Mouse (Mus musculus) Patski (cell line): ENCODE measurements at regions not wholly inside any gene's neighbourhood (a gene's known extent, or its start where the extent isn't known, plus 50 kb on each side); places are given as distances from the start of the nearest gene placed in this dataset.

Source experiments
- ATAC-seq: fragments of 100-300 bp; one replicate; pipeline ENCODE4 v1.8.0; 2021
- CTCF ChIA-PET: fragments of 350-600 bp; sonication (Branson Sonifier 250); formaldehyde crosslinking; loops from one replicate; lab custom pipeline; 2022; ENCODE audit warnings: inconsistent platforms; lab: Charles Lee
- POLR2A ChIA-PET: fragments of 350-600 bp; sonication (Branson Sonifier 250); formaldehyde crosslinking; loops from one replicate; lab custom pipeline; 2022; ENCODE audit warnings: antibody characterized with exemption, inconsistent platforms; lab: Charles Lee
- DNase-seq: peaks from one replicate; pipeline ENCODE4 v3.0.0-alpha.2; 2011; ENCODE audit warnings: low read depth, low spot score
- H3K27me3 ChIP-seq: fragments of 371-371 bp; one replicate; pipeline ENCODE4 v1.5.1; 2021
- CTCF ChIP-seq: fragments of 100-300 bp; IDR thresholded peaks from one replicate; pipeline ENCODE4 v1.5.1; 2021
- in situ Hi-C: fragments of 300-500 bp; cut with MboI; formaldehyde crosslinking; loops from 3 replicates; pipeline ENCODE4 v1.11.1; 2018; ENCODE audit warnings: low pct_unique_long_range_greater_than_20kb, mixed read lengths

DNA sequence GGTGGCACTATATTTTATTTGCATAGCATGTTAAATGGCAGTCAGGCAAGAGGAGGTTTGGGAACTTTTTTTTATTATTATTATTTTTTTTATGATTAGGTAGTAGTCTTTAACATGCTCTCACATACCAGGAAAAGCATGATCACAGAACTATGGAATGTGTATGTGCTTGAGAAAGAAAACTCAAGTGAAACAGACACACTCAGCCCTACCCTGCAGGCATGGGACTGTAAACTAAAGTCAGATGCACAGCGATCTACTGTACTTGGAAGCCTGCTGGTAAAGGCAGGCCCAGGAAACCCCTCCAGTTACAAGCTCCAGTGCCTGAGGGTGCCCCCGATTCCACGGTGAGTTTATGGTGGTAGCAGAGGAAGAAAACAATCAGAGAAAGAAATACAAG lies 243.6 kb downstream of the Sp3 start:
- DNase-seq: no peak
- in situ Hi-C loops: no loop called here
- H3K27me3 ChIP-seq: no peaks in the 10 kb centered on the region
- ATAC-seq: no peak
- TF ChIP-seq CTCF: no peak
- POLR2A ChIA-PET: no interaction called here
- CTCF ChIA-PET: no interaction called here

DNA sequence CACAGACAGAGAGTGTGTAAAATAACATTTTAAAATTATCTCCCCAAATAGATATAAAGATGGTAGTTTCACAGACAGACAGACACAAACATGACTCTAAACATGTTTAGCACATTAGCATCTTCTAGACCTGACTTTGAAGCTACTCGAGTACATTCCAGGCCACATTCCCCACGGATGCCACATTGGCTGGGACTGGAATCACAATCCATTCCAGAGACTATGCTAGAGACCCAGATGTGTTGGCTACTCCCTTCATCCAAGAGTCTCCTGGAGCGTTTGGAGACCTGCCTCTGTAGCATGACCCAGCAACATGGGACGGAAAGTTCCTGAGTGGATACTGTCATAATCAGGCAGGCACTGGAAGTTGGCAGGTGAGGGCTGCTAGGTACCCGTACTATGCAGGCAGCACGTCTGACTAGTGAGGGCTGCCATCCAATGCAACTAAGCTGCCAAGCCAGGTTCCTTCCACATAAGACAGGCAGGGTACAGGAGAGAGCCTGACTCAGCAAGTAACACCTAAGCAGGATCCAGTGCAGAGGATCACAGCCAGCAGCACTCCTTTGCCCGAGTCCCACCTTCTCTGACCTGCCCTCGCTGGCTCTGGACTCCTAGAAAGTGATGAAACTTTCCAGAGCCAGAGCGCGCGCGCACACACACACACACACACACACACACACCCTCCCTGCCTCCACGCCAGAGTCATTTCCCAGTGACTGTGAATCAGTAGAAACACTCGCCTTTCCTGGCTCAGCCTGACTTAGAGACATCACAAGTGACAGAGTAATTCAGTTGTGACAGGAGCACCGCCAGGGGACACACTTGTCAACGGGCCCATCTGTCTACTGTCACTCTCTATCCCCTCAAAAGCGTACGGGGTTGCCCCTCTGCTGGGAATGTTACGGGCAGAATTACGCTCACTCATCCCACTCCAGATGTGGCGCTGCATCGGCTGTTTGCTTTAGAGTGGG lies 239.6 kb downstream of the Sp3 start:
- no peaks in the 10 kb centered on the region for H3K27me3 ChIP-seq
- ChIA-PET CTCF (interaction anchor here (0.9 kb wide), 1 partner anchor 9 kb away, joined by 3 read pairs; no protein-coding TSS in a partner anchor), POLR2A (no interaction called here)
- ATAC-seq (no peak), DNase-seq (no peak)
- in situ Hi-C loops: no loop called here
- TF ChIP-seq CTCF: no peak

DNA sequence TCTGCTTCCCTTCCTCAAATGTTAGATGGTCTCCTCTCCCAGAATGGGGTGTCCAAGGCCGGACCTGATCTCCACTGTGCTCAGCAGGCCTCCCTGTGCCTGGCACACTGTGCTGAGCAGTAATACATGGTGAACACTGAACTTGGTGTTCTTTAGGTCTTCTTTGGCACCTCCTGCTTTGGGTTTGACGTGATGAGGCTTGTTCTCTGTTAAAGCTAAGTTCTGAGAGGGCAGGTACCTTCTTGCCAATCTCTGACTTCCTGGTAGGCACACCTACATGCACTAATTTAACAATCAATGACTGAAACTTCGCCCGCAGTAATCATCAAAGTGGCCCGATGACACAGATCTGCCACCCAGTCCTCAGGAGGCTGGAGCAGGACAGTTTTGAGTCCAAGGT lies 238.5 kb downstream of the Sp3 start:
- ATAC-seq: no peak
- H3K27me3 ChIP-seq: no peaks in the 10 kb centered on the region
- in situ Hi-C loops: no loop called here
- TF ChIP-seq CTCF: no peak
- POLR2A ChIA-PET: interaction anchor here (0.5 kb wide), 1 partner anchor 154 kb away, joined by 5 read pairs; no protein-coding TSS in a partner anchor
- no peak for DNase-seq
- CTCF ChIA-PET: no interaction called here

DNA sequence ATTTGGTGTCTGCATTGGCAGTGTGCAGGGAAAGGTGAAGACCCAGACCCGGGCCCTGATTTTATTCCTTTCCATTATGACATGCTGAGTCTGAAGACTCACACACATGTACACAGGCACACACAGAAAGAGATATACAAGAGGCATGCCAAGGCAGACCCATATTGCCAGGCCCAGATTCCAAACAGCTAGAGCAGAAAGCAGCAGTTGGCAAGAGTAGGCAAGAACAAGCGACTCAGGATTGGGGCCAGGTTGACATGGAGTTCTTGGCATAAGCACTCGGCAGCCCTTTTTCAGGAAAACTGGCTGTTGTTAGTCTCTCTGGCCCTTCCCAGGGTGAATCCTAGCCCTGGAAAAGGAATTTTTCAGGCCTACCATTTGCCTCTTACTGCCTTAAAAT lies 236.6 kb downstream of the Sp3 start:
- ATAC-seq (no peak), DNase-seq (no peak)
- ChIA-PET CTCF (no interaction called here), POLR2A (no interaction called here)
- TF ChIP-seq CTCF: no peak
- in situ Hi-C loops: no loop called here
- no peaks in the 10 kb centered on the region for H3K27me3 ChIP-seq

DNA sequence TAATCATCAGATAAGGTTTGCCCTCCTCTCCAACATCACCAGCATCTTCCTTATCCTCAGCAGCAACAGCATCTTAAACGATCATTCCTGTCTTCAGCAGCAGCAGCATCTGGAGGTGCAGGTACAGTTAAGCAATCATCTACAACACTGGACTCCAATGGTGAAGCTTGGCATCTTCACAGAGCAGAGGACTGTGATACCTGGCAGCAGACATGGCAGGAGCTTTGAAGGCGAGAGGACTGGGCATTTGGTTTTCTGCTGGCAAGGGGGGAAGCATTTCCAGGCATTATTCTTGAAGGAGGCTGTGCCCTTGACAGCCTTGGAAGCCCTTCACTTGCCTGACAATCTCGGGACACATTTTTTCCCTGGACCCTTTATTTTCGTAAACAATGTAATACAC lies 235.3 kb downstream of the Sp3 start:
- ChIA-PET POLR2A (no interaction called here), CTCF (no interaction called here)
- ATAC-seq: no peak

DNA sequence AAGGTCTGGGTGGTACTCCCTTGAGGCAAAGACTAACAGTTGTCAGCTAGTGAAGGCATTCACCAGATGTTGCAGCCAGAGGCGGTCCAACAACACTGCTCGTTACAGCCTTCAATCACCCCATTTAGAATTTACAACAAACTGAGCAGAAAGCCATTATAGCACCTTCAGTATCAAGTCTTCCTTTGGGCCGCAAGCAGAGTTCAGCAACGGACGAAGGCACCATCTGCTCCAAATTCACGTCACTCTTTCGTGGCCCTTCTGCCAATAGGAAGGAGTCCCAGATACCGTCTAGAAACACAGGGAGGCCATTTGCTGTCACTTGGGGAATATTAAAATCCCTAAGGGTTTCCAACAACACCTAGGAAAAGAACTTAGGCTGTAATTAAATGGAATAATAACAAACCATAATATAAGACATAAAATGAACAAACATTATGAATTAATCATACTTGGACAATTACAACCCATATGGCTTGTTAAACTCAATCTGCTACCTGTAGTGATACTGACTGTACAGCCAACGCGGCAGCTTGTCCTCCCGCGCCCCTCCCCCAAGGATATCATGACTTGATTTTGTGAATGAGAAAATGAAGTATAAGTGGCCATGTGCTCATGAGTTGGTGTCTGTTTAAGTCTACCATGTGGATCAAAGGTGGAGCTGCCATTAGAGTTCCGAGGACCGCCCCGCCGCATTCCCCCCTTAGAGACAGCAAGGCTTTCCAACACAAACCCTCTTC lies 233.6 kb downstream of the Sp3 start:
- ATAC-seq: no peak
- no peaks in the 10 kb centered on the region for H3K27me3 ChIP-seq
- POLR2A ChIA-PET: no interaction called here
- DNase-seq: no peak
- TF ChIP-seq CTCF: no peak
- CTCF ChIA-PET: no interaction called here
- in situ Hi-C loops: no loop called here

More for the DNA sequence above, 235.3 kb downstream of the Sp3 start:
- no peak for DNase-seq
- TF ChIP-seq CTCF: no peak
- in situ Hi-C loops: no loop called here
- H3K27me3 ChIP-seq: no peaks in the 10 kb centered on the region

DNA sequence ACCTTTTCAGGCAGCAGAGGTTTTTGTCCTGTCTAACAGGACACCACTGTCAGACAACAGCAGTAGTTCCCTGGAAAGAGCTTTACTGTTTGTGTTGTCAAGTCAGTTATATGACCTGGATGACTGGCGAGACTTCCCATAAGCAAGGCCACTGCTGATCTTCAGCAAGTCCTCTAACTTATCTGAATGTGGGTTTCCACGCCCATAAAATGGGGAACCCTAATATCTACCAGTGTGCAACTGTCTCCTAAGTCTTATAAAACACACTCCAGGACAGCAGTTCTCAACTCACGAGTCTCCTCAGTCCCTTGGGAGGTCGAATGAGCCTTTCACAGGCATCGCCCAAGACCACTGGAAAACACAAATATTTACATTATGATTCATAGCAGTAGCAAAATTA lies 232.9 kb downstream of the Sp3 start:
- ChIA-PET POLR2A (no interaction called here), CTCF (no interaction called here)
- no peak for TF ChIP-seq CTCF
- DNase-seq: no peak
- ATAC-seq: no peak
- in situ Hi-C loops: no loop called here
- no peaks in the 10 kb centered on the region for H3K27me3 ChIP-seq

DNA sequence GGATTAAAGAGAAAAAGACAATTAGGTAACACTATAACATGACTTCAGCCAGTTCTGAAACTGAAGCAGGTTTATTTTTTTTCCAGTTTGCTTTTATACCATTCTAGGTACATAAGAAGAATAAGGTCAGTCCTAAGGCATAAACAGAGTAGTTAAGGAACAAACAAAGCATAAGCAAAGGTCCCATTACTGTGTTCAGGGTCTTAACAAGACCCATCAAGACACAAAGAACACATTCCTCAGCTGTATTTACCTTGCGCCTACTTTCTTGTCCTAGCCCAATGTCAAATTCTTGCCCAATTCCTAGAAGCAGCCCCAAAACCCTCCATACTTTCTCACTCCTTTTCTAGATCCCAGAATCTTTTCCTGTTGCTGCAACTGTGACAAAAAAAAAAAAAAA lies 230.8 kb downstream of the Sp3 start:
- in situ Hi-C loops: no loop called here
- ChIA-PET POLR2A (no interaction called here), CTCF (interaction anchor here (0.9 kb wide), 1 partner anchor 9 kb away, joined by 3 read pairs; no protein-coding TSS in a partner anchor)
- DNase-seq: no peak
- no peak for ATAC-seq
- H3K27me3 ChIP-seq: no peaks in the 10 kb centered on the region
- TF ChIP-seq CTCF: no peak

DNA sequence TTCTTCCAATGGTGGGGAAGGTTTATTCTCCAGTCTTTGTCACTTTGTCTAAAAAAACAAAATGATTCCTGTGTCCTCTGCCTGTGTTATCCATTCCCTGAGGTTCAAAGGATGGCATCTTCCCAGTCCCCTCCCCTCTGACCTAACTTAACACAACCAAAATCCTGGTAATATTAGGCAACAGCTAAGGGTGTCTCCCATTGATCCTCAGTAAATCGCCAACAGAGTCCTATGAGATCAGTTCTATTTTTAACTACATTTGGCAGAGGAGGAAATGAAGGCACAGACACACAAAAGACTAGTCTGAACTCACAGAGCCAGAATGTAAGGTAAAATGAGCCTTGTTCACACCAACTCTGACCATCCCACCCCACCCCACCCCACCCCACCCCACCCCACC lies 228.8 kb downstream of the Sp3 start:
- CTCF ChIA-PET: interaction anchor here (2.7 kb wide), 1 partner anchor 18 kb away, joined by 7 read pairs; no protein-coding TSS in a partner anchor
- no peak for ATAC-seq
- no peak for DNase-seq
- H3K27me3 ChIP-seq: no peaks in the 10 kb centered on the region
- TF ChIP-seq CTCF: no peak
- in situ Hi-C loops: no loop called here
- POLR2A ChIA-PET: no interaction called here

DNA sequence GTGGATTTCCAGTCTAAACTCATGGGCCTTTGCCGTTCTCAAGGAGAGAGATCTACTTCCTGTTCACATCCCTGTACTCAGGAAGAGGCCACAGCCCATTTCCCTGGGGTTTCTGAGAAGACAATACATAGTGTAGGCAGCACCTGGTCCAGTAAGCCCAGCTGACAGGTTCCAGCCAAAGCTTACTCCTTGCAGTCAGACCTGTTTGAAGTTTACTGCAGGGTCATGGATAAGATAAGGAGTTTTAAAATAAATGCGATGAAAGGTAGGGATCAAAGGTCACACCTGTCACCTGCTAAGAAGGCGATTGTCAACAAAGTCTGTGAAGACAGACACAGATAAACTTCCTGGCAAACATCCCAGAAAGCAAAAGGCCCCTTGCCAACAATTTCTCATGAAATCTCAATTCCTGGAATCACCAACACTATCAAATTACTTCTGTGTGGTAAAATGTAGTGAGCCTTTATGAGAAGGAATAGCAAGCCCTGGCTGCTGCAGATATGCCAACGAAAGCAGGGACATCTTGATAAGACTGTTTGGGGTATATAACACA lies 227.5 kb downstream of the Sp3 start:
- POLR2A ChIA-PET: interaction anchor here (0.6 kb wide), 1 partner anchor 79 kb away, joined by 5 read pairs; no protein-coding TSS in a partner anchor
- H3K27me3 ChIP-seq: no peaks in the 10 kb centered on the region
- DNase-seq: no peak
- in situ Hi-C loops: no loop called here
- CTCF ChIA-PET: interaction anchor here (2.7 kb wide), 1 partner anchor 19 kb away, joined by 7 read pairs; no protein-coding TSS in a partner anchor
- ATAC-seq: no peak
- TF ChIP-seq CTCF: no peak
